Mouse (Mus musculus): ENCODE results near the gene Gstm5. TPM values are rescaled to one million over a fixed set of nuclear protein-coding genes. Genes with fewer than 3 reads are reported as not detected.
A peak's percentile ranks its signal among the peaks of the same experiment; 100 is the strongest.

Gene Gstm5
- total RNA-seq, 1 experiment, result 20.7 TPM

GRCm38 (mm10) chr3:107917783-107918408, 22.3 kb downstream of the Gstm5 start:
- no peak overlapping the region for H3K4me3 ChIP-seq (ENCODE audit: insufficient read depth in 1 of 2, low read depth in 1 of 2, low read length in 2 of 2, poor library complexity in 1 of 2, severe bottlenecking in 1 of 2)
- H3K36me3 ChIP-seq (ENCODE audit: control insufficient read depth, insufficient read depth, low read length, poor library complexity, severe bottlenecking), result no peaks in the 10 kb centered on the region
- no peaks in the 10 kb centered on the region for H3K4me1 ChIP-seq (ENCODE audit: control insufficient read depth in 2 of 2, insufficient read depth in 2 of 2, low read length in 2 of 2, poor library complexity in 1 of 2)
- H3K27ac ChIP-seq (ENCODE audit: insufficient read depth, low read depth, low read length, poor library complexity, severe bottlenecking), result no peak overlapping the region
- H3K9ac ChIP-seq (ENCODE audit: insufficient read depth, low read depth, low read length, poor library complexity, severe bottlenecking), result no peak overlapping the region
- in situ Hi-C loops (cut with MboI; ENCODE audit: low sequenced_read_pairs in 2 of 2, unreplicated experiment in 2 of 2), result no loop called here
- TF ChIP-seq ZC3H11A (IDR thresholded peaks at IDR 0.05; ENCODE audit: borderline replicate concordance, low read depth, low read length), result peak; percentile 20; the same call in 1 of the 2 replicates
- TF ChIP-seq HCFC1 (IDR thresholded peaks at IDR 0.05; ENCODE audit: borderline replicate concordance, insufficient read depth, low read length), result no peak
- no peak for TF ChIP-seq MAFK (IDR thresholded peaks at IDR 0.05; ENCODE audit: insufficient read depth, low read depth, low read length)
- no peak for TF ChIP-seq ZNF384 (IDR thresholded peaks at IDR 0.05; ENCODE audit: low read depth, low read length)
- TF ChIP-seq CHD2 (IDR thresholded peaks at IDR 0.05; ENCODE audit: low read depth, low read length), result no peak
- no peaks in the 10 kb centered on the region for H3K9me3 ChIP-seq (ENCODE audit: control insufficient read depth, insufficient read depth, low read depth, low read length)
- peak; percentile 60 for DNase-seq (ENCODE audit: low read depth, low spot score)

DNA sequence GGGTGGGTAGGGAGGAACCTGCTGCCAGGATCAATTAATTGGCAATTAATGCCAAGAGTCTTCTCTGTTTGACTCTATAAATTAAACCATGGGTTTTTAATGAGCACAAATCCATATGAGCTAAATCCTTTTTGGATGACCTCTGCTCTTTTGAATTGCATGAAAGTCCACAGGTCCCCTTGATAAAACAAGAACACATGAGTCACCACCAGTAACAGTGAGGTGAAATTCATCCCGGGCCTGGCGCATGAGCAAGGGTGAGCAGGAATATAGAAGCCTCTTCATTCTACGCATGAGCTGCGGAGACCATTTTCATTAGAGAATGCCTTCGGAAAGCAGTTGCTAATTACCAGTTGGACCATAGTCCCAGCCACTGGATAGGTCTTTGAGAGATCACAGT, 24.7 kb downstream of the Gstm5 start:
- TF ChIP-seq HCFC1 (IDR thresholded peaks at IDR 0.05; ENCODE audit: borderline replicate concordance, insufficient read depth, low read length), result no peak
- no peak for TF ChIP-seq MAFK (IDR thresholded peaks at IDR 0.05; ENCODE audit: insufficient read depth, low read depth, low read length)
- no peak for TF ChIP-seq ZC3H11A (IDR thresholded peaks at IDR 0.05; ENCODE audit: borderline replicate concordance, low read depth, low read length)
- TF ChIP-seq ZNF384 (IDR thresholded peaks at IDR 0.05; ENCODE audit: low read depth, low read length), result no peak
- TF ChIP-seq CHD2 (IDR thresholded peaks at IDR 0.05; ENCODE audit: low read depth, low read length), result no peak
- no peaks in the 10 kb centered on the region for H3K9me3 ChIP-seq (ENCODE audit: control insufficient read depth, insufficient read depth, low read depth, low read length)
- no peak overlapping the region for H3K4me3 ChIP-seq (ENCODE audit: insufficient read depth in 1 of 2, low read depth in 1 of 2, low read length in 2 of 2, poor library complexity in 1 of 2, severe bottlenecking in 1 of 2)
- no peaks in the 10 kb centered on the region for H3K4me1 ChIP-seq (ENCODE audit: control insufficient read depth in 2 of 2, insufficient read depth in 2 of 2, low read length in 2 of 2, poor library complexity in 1 of 2)
- H3K9ac ChIP-seq (ENCODE audit: insufficient read depth, low read depth, low read length, poor library complexity, severe bottlenecking), result no peak overlapping the region
- in situ Hi-C loops (cut with MboI; ENCODE audit: low sequenced_read_pairs in 2 of 2, unreplicated experiment in 2 of 2), result no loop called here
- no peak for DNase-seq (ENCODE audit: low read depth, low spot score)
- H3K36me3 ChIP-seq (ENCODE audit: control insufficient read depth, insufficient read depth, low read length, poor library complexity, severe bottlenecking), result no peaks in the 10 kb centered on the region
- no peak overlapping the region for H3K27ac ChIP-seq (ENCODE audit: insufficient read depth, low read depth, low read length, poor library complexity, severe bottlenecking)

- Histone ChIP-seq H3K36me3 (ENCODE audit: control insufficient read depth, insufficient read depth, low read length, poor library complexity, severe bottlenecking) (no peaks in the 10 kb centered on the region), H3K9ac (ENCODE audit: insufficient read depth, low read depth, low read length, poor library complexity, severe bottlenecking) (no peak overlapping the region), H3K27ac (ENCODE audit: insufficient read depth, low read depth, low read length, poor library complexity, severe bottlenecking) (no peak overlapping the region), H3K4me3 (ENCODE audit: insufficient read depth in 1 of 2, low read depth in 1 of 2, low read length in 2 of 2, poor library complexity in 1 of 2, severe bottlenecking in 1 of 2) (no peak overlapping the region), H3K4me1 (ENCODE audit: control insufficient read depth in 2 of 2, insufficient read depth in 2 of 2, low read length in 2 of 2, poor library complexity in 1 of 2) (no peaks in the 10 kb centered on the region), H3K9me3 (ENCODE audit: control insufficient read depth, insufficient read depth, low read depth, low read length) (no peaks in the 10 kb centered on the region)
- no peak for DNase-seq (ENCODE audit: low read depth, low spot score)
- peak; percentile 74 for TF ChIP-seq MAFK (IDR thresholded peaks at IDR 0.05; ENCODE audit: insufficient read depth, low read depth, low read length)
- no peak for TF ChIP-seq ZNF384 (IDR thresholded peaks at IDR 0.05; ENCODE audit: low read depth, low read length)
- in situ Hi-C loops (cut with MboI; ENCODE audit: low sequenced_read_pairs in 2 of 2, unreplicated experiment in 2 of 2), result no loop called here
These were observed 29.7 kb downstream of the Gstm5 start for GRCm38 (mm10) chr3:107925335-107925734.

DNA sequence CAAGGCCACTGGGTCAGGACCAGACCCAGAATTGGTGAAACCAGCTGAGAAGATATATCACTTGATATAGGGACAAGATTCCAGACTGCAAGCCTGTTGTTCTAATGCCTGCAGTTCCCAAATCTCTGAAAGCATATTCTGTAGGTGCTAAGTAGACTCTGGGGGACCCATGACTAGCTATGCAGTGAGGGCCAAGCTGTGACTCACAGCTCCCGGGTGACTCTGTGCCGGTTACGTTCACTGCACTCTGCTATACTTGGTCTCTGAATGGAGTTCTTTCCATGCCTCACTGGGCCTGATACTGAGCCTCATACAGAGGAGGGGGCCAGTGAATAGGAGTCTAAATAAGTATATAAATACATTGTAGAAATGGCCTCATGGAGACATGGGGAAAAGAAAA, 32.2 kb downstream of the Gstm5 start:
- no peak overlapping the region for H3K9ac ChIP-seq (ENCODE audit: insufficient read depth, low read depth, low read length, poor library complexity, severe bottlenecking)
- DNase-seq (ENCODE audit: low read depth, low spot score), result no peak
- no peaks in the 10 kb centered on the region for H3K9me3 ChIP-seq (ENCODE audit: control insufficient read depth, insufficient read depth, low read depth, low read length)
- in situ Hi-C loops (cut with MboI; ENCODE audit: low sequenced_read_pairs in 2 of 2, unreplicated experiment in 2 of 2), result no loop called here
- H3K4me1 ChIP-seq (ENCODE audit: control insufficient read depth in 2 of 2, insufficient read depth in 2 of 2, low read length in 2 of 2, poor library complexity in 1 of 2), result peaks cover 3 to 4% of the 10 kb centered on the region in 2 experiments; a peak in 2 of 4 replicates
- no peak overlapping the region for H3K27ac ChIP-seq (ENCODE audit: insufficient read depth, low read depth, low read length, poor library complexity, severe bottlenecking)
- H3K36me3 ChIP-seq (ENCODE audit: control insufficient read depth, insufficient read depth, low read length, poor library complexity, severe bottlenecking), result no peaks in the 10 kb centered on the region
- H3K4me3 ChIP-seq (ENCODE audit: insufficient read depth in 1 of 2, low read depth in 1 of 2, low read length in 2 of 2, poor library complexity in 1 of 2, severe bottlenecking in 1 of 2), result no peak overlapping the region
- TF ChIP-seq MAFK (IDR thresholded peaks at IDR 0.05; ENCODE audit: insufficient read depth, low read depth, low read length), result no peak
- no peak for TF ChIP-seq HCFC1 (IDR thresholded peaks at IDR 0.05; ENCODE audit: borderline replicate concordance, insufficient read depth, low read length)
- no peak for TF ChIP-seq ZNF384 (IDR thresholded peaks at IDR 0.05; ENCODE audit: low read depth, low read length)
- TF ChIP-seq ZC3H11A (IDR thresholded peaks at IDR 0.05; ENCODE audit: borderline replicate concordance, low read depth, low read length), result no peak
- TF ChIP-seq CHD2 (IDR thresholded peaks at IDR 0.05; ENCODE audit: low read depth, low read length), result no peak

GRCm38 (mm10) chr3:107928691-107929090, 33.1 kb downstream of the Gstm5 start:
- Histone ChIP-seq H3K9ac (ENCODE audit: insufficient read depth, low read depth, low read length, poor library complexity, severe bottlenecking) (no peak overlapping the region), H3K27ac (ENCODE audit: insufficient read depth, low read depth, low read length, poor library complexity, severe bottlenecking) (no peak overlapping the region), H3K4me3 (ENCODE audit: insufficient read depth in 1 of 2, low read depth in 1 of 2, low read length in 2 of 2, poor library complexity in 1 of 2, severe bottlenecking in 1 of 2) (no peak overlapping the region), H3K36me3 (ENCODE audit: control insufficient read depth, insufficient read depth, low read length, poor library complexity, severe bottlenecking) (no peaks in the 10 kb centered on the region), H3K4me1 (ENCODE audit: control insufficient read depth in 2 of 2, insufficient read depth in 2 of 2, low read length in 2 of 2, poor library complexity in 1 of 2) (peaks cover 3 to 4% of the 10 kb centered on the region in 2 experiments; a peak in 2 of 4 replicates), H3K9me3 (ENCODE audit: control insufficient read depth, insufficient read depth, low read depth, low read length) (no peaks in the 10 kb centered on the region)
- TF ChIP-seq CHD2 (IDR thresholded peaks at IDR 0.05; ENCODE audit: low read depth, low read length), result no peak
- TF ChIP-seq ZC3H11A (IDR thresholded peaks at IDR 0.05; ENCODE audit: borderline replicate concordance, low read depth, low read length), result no peak
- no peak for TF ChIP-seq MAFK (IDR thresholded peaks at IDR 0.05; ENCODE audit: insufficient read depth, low read depth, low read length)
- no peak for TF ChIP-seq HCFC1 (IDR thresholded peaks at IDR 0.05; ENCODE audit: borderline replicate concordance, insufficient read depth, low read length)
- TF ChIP-seq ZNF384 (IDR thresholded peaks at IDR 0.05; ENCODE audit: low read depth, low read length), result no peak
- DNase-seq (ENCODE audit: low read depth, low spot score), result no peak
- in situ Hi-C loops (cut with MboI; ENCODE audit: low sequenced_read_pairs in 2 of 2, unreplicated experiment in 2 of 2), result no loop called here

Data from ES-E14 (cell line).